Mouse (Mus musculus): ENCODE data around the gene Tceal7. TPM values are rescaled to one million over a fixed set of nuclear protein-coding genes. Genes with fewer than 3 reads are reported as not detected.
A peak's percentile ranks its signal among the peaks of the same experiment; 100 is the strongest.

Tceal7 gene
- polyA plus RNA-seq, 1 experiment from 2014 or later, result 1.9 TPM

DNA sequence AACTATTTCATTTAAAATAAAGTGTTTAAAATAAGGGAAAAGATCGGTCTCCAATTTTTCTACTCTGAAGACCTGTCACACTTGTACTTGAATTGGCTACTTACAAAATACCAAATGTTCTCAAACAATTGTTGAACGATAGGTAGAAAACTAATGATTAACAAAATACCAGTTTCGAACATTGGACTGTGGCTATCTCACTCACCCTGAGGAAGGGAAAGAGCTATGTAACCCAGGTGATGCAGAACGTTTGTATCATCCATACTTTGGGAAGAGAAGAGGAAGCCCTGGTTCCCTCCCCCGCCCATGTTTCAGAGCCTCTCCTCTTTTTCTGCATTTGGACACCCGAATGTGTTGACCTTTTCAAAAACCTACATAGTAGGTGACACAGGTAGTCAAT lies 10.2 kb upstream of the Tceal7 start:
- Histone ChIP-seq H3K36me3 (no peaks in the 10 kb centered on the region), H3K4me3 (replicated peaks) (no peak overlapping the region), H3K27ac (no peak overlapping the region), H3K4me1 (replicated peaks) (no peaks in the 10 kb centered on the region), H3K9me3 (no peaks in the 10 kb centered on the region), H3K9ac (no peak overlapping the region), H3K4me2 (replicated peaks) (no peak overlapping the region), H3K27me3 (replicated peaks) (no peaks in the 10 kb centered on the region)
- ATAC-seq, result 0 out of 2 replicates have a peak, but pooled peaks have one; percentile 60
- 69% methylated on average over 6 of the region's 6 CpGs for WGBS

DNA sequence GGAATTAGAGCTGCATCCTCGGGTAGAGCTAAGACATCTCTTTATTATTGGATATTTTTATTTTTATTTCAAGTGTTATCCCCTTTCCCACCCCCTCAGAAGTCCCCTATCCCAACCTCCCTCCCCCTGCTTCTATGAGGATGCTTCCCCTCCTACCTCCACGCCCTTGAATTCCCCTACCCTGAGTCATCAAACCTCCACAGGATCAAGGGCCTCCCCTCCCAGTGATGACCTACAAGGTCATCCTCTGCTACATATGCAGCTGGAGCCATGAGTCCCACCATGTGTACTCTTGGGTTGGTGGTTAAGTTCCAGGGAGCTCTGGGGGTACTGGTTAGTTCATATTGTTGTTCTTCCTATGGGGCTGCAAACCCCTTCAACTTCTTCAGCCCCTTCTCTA lies 1.2 kb upstream of the Tceal7 start:
- WGBS, result 65% methylated on average over 2 of the region's 2 CpGs
- H3K4me2 ChIP-seq (replicated peaks), result no peak overlapping the region
- H3K27ac ChIP-seq, result no peak overlapping the region
- H3K4me1 ChIP-seq (replicated peaks), result no peaks in the 10 kb centered on the region
- H3K27me3 ChIP-seq (replicated peaks), result no peaks in the 10 kb centered on the region
- no peak overlapping the region for H3K9ac ChIP-seq
- no peak overlapping the region for H3K4me3 ChIP-seq (replicated peaks)
- no peak for ATAC-seq
- no peaks in the 10 kb centered on the region for H3K36me3 ChIP-seq
- no peaks in the 10 kb centered on the region for H3K9me3 ChIP-seq

DNA sequence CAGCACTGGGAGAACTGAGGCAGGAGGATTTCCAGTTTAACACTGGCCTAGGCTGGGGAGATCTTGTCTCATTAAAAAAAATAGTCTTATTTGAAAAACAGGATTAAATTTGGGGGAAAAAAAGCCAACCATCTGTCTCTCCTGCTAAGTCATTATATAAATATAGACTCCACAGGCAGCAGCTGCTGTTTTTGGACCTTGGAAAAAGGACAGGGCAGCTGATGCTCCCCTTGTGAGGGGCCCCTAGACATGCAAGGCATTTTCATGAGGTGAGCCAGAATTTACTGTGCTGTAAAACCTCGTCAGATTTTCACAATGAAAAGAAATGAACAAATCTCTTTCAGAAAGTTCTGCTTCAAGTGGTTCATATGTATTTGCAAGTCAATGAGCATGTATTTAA lies 1.7 kb downstream of the Tceal7 start:
- H3K27me3 ChIP-seq (replicated peaks), result no peaks in the 10 kb centered on the region
- no peaks in the 10 kb centered on the region for H3K9me3 ChIP-seq
- no peak overlapping the region for H3K4me2 ChIP-seq (replicated peaks)
- no peaks in the 10 kb centered on the region for H3K36me3 ChIP-seq
- 38% methylated on average over 1 of the region's 1 CpGs for WGBS
- no peak overlapping the region for H3K9ac ChIP-seq
- ATAC-seq, result no peak
- no peaks in the 10 kb centered on the region for H3K4me1 ChIP-seq (replicated peaks)
- no peak overlapping the region for H3K27ac ChIP-seq
- H3K4me3 ChIP-seq (replicated peaks), result no peak overlapping the region

DNA sequence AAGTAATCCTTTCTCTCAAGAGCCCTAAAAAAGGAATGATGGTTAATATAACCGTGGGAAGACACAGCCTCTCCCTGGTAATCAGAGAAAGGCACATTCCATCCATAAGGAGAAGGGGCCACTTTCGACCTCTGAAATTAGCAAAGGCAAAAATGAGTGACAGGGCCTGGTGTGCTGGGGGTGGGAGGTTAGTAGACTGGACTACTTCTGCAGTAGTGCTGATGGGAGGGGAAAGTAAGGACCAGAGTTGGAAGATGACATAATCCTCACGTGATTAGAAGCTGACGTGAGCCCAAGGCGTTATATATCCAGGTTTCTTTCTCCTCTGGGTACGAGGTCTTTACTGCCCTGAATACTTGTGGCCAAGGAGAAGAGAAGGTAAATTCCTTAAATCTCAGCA lies 9.1 kb downstream of the Tceal7 start:
- Histone ChIP-seq H3K27ac (no peak overlapping the region), H3K4me2 (replicated peaks) (no peak overlapping the region), H3K36me3 (no peaks in the 10 kb centered on the region), H3K9ac (no peak overlapping the region), H3K4me1 (replicated peaks) (no peaks in the 10 kb centered on the region), H3K9me3 (no peaks in the 10 kb centered on the region), H3K4me3 (replicated peaks) (no peak overlapping the region), H3K27me3 (replicated peaks) (no peaks in the 10 kb centered on the region; the same call in 1 of the 2 replicates)
- no peak for ATAC-seq
- WGBS, result 71% methylated on average over 6 of the region's 6 CpGs

DNA sequence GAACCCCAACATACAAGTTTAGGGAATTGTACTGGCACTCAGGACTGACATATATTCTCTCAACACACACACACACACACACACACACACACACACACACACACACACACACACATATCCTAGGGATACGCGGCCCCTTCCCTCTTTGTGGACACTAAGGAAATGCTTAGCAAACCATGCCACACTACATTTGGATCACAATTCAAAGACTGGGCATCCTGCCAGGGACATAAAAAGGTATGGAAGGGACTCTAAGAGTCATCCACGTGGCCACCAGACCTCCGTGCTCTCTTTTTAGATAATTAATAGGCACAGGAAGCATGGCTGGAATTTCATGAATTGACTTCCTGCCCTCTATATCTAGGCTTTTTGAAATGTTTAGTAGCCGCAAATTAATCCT lies 13.2 kb downstream of the Tceal7 start:
- Histone ChIP-seq H3K27ac (no peak overlapping the region), H3K4me3 (replicated peaks) (no peak overlapping the region), H3K36me3 (no peaks in the 10 kb centered on the region), H3K9ac (no peak overlapping the region), H3K4me2 (replicated peaks) (no peak overlapping the region), H3K9me3 (no peaks in the 10 kb centered on the region), H3K27me3 (replicated peaks) (no peaks in the 10 kb centered on the region; the same call in 1 of the 2 replicates), H3K4me1 (replicated peaks) (no peaks in the 10 kb centered on the region)
- ATAC-seq, result 0 out of 2 replicates have a peak, but pooled peaks have one; percentile 31
- WGBS, result 49% methylated on average over 5 of the region's 5 CpGs

DNA sequence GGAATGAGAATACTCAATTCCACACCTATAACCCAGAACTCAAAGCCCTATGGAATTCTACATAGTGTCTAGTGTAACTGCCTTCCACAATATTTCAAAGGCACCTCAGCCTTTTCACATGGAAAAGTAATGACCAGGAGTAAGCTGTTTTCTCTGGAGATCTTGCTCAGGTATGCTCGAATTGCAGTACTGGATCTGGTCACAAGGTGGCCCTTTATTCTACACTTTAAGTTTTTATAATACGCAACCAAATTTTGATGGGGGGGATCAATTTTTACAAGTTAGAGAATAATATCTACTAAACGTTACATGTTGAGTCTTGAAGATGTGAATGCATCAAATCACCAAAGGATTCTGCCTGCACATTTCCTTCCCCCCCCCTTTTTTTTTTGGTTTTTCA lies 23.5 kb downstream of the Tceal7 start:
- Histone ChIP-seq H3K27me3 (replicated peaks) (no peaks in the 10 kb centered on the region), H3K9ac (no peak overlapping the region), H3K4me2 (replicated peaks) (no peak overlapping the region), H3K36me3 (no peaks in the 10 kb centered on the region), H3K9me3 (no peaks in the 10 kb centered on the region), H3K4me1 (replicated peaks) (no peaks in the 10 kb centered on the region), H3K4me3 (replicated peaks) (no peak overlapping the region), H3K27ac (no peak overlapping the region)
- WGBS, result 62% methylated on average over 3 of the region's 3 CpGs
- no peak for ATAC-seq

DNA sequence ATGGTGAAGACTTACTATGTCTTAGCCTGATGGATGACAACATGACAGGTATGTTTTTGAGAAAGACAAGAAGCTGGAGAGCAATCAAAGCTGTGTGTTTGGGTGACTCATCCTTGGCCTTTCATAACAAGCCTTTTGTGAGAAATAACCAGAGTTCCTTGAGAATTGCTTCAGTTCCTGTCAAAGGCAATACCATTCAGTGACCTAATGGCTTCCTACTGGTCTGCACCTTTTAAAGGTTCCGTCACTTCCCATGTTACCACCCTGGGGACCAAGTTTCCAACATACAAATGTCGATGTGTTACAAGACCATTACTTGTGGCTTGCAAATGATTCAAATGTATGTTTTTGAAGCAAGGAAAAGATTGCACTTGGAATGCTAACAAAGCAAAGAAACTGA lies 28.6 kb downstream of the Tceal7 start:
- H3K9ac ChIP-seq, result no peak overlapping the region
- 0 out of 2 replicates have a peak, but pooled peaks cover 2% of the 10 kb centered on the region for H3K4me1 ChIP-seq (replicated peaks)
- H3K27me3 ChIP-seq (replicated peaks), result no peaks in the 10 kb centered on the region
- no peaks in the 10 kb centered on the region for H3K9me3 ChIP-seq
- H3K4me3 ChIP-seq (replicated peaks), result no peak overlapping the region
- 81% methylated on average over 2 of the region's 2 CpGs for WGBS
- no peak overlapping the region for H3K27ac ChIP-seq
- H3K4me2 ChIP-seq (replicated peaks), result no peak overlapping the region
- no peaks in the 10 kb centered on the region for H3K36me3 ChIP-seq
- no peak for ATAC-seq

DNA sequence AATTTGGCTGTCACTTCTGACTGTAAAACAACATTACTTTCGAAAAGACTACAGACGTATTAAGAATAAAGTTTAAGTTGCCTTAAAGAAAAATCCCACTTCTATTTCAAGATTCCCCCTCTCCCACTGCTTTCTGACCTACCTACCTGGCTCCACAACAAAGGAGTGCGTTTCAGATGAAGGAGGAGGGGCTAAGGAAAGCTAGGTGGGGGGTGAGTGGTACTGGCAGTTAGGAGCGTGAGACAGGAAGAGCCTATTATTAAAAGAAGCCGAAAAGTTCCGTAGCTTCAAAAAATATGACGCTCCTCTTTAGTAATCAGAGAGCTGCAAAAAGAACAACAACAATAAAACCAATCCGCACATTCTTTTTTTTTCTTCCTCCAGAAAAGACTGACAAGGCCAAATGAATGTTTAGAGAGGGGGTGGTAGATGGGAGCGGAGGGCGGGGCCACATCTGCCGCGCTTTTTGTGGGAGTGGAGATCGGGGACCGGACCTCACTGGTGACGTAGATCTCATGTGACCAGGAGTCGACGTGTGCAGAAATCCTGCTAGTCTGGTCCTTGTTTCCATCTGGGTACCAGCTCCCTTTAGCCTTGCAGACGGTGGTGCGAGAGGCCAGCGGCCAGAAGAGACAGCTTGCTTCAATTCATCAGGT lies 30.1 kb downstream of the Tceal7 start, which contains the start of gene Tceal9:
Gene Tceal9, plus strand, starts transcription at position 506 of the 656 bp plus-strand sequence.
- peak; percentile 94 for ATAC-seq
- 17% methylated on average over 20 of the region's 20 CpGs for WGBS
- Histone ChIP-seq H3K4me3 (replicated peaks) (peak within 1 kb of the TSS; percentile 52), H3K27me3 (replicated peaks) (no peaks in the 10 kb centered on the region), H3K4me1 (replicated peaks) (0 out of 2 replicates have a peak, but pooled peaks cover 2% of the 10 kb centered on the region), H3K36me3 (no peaks in the 10 kb centered on the region), H3K9ac (peak within 1 kb of the TSS; percentile 54), H3K27ac (peak within 1 kb of the TSS; percentile 76), H3K9me3 (no peaks in the 10 kb centered on the region), H3K4me2 (replicated peaks) (peak within 1 kb of the TSS; percentile 43)

DNA sequence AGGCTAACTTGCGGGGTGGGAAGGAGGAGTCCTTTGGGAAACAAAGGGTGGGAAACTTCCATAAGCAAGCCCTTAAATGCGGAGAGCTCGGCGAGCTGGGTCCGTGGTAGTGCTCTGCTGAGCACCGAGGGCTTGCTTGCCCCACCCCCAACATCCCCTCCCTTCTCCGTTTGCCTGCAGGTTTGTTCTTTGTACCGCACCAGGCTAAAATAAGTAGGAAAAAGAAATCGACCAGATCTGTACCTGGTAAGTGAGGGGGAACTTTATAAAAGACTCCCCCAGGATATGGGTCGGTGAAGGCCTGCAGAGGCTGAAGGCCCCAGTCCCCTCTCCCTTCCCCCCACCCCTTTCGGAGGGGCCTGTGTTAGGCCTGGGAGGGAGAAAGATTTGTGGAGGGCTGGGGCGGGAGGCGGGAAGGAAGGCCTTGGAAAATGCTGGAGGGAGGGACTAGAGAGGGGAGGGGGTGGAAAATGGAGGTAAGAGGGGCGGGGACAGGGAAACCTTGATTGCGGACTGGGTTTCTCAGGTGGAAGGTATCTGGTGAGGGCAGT lies 31.0 kb downstream of the Tceal7 start:
- H3K9me3 ChIP-seq, result no peaks in the 10 kb centered on the region
- H3K4me1 ChIP-seq (replicated peaks), result 0 out of 2 replicates have a peak, but pooled peaks cover 2% of the 10 kb centered on the region
- peak; percentile 82 for ATAC-seq
- 18% methylated on average over 13 of the region's 15 CpGs for WGBS
- H3K36me3 ChIP-seq, result no peaks in the 10 kb centered on the region
- H3K4me3 ChIP-seq (replicated peaks), result peak overlapping the region; percentile 52
- H3K27me3 ChIP-seq (replicated peaks), result no peaks in the 10 kb centered on the region
- peak overlapping the region; percentile 54 for H3K9ac ChIP-seq
- peak overlapping the region; percentile 76 for H3K27ac ChIP-seq
- peak overlapping the region; percentile 43 for H3K4me2 ChIP-seq (replicated peaks)

DNA sequence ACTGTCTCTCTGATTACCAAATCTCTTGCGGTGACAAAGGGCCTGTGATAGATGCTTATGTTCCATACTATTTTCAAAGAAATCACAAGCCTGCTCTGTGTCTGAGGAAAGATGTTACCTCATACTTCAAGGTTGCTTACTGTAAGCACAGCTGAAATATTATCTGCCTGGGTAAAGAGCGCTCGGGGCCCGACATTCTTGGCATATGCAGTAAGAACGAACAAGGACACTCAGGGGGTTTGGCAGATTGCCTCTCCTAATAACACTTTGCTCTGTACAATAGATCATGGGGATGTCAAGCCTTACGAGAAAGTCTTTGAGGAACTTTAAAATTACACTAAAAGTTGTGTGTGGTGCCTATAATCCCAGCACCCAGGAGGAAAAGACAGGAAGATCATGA lies 34.2 kb downstream of the Tceal7 start:
- Histone ChIP-seq H3K27ac (no peak overlapping the region), H3K36me3 (no peaks in the 10 kb centered on the region), H3K4me3 (replicated peaks) (no peak overlapping the region), H3K9ac (no peak overlapping the region), H3K9me3 (no peaks in the 10 kb centered on the region), H3K27me3 (replicated peaks) (no peaks in the 10 kb centered on the region), H3K4me1 (replicated peaks) (0 out of 2 replicates have a peak, but pooled peaks cover 2% of the 10 kb centered on the region), H3K4me2 (replicated peaks) (no peak overlapping the region)
- no peak for ATAC-seq
- 44% methylated on average over 6 of the region's 6 CpGs for WGBS

DNA sequence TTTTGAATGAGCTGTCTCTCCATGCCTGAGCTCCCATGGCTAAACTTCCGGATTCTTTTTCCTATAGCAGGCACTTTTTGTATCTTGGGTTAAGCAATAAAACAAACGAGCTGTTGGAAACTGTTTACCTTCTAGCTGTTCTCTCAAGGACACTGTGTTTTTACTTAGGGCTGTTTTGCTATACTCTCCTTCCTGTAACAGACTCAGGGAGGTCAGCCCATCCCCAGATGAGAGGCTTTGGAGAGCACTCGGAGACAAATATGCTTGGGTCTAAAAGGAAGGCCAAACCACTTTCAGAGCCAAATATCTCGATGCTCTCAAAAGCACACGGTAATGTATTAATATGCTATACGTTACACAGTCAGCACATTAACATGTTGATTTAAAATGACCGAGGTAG lies 35.1 kb downstream of the Tceal7 start:
- Histone ChIP-seq H3K4me2 (replicated peaks) (no peak overlapping the region), H3K9me3 (no peaks in the 10 kb centered on the region), H3K4me1 (replicated peaks) (0 out of 2 replicates have a peak, but pooled peaks cover 2% of the 10 kb centered on the region), H3K27ac (no peak overlapping the region), H3K4me3 (replicated peaks) (no peak overlapping the region), H3K36me3 (no peaks in the 10 kb centered on the region), H3K27me3 (replicated peaks) (no peaks in the 10 kb centered on the region), H3K9ac (no peak overlapping the region)
- 40% methylated on average over 7 of the region's 7 CpGs for WGBS
- ATAC-seq, result no peak

DNA sequence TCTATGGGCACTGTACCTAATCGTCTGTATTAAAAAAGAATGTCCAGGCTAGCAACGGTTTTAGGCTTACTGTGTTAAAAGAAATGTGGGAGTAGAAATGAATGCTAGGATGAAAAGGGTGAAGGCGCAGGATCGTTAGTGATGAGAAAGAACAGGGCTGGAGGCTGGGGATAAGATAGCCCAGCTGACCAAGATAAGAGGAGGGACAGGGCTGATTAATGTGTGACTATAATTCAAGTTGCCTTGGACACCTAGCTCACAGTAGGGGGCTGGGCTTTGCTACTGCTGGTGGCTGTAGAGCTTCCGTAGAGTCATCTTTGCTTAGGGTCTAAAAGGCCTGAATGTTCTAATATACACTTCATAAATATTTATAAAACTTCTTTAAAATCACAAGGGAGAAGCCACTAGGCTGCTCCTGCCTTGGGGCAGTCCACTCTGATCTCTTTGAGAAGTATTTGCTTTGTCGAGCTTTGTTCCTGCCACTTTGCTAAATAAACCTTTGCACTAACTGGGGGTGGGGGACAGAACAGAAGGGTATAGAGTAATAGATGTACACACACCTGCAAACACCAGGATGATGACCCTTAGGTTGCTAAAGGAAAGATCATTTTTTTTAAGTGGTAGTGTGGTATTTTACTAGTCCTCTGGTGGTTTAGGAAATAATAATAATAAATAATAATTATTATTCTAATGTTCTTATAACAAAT lies 37.6 kb downstream of the Tceal7 start:
- Histone ChIP-seq H3K9ac (no peak overlapping the region), H3K27me3 (replicated peaks) (no peaks in the 10 kb centered on the region), H3K4me3 (replicated peaks) (no peak overlapping the region), H3K4me1 (replicated peaks) (0 out of 2 replicates have a peak, but pooled peaks cover 2% of the 10 kb centered on the region), H3K9me3 (no peaks in the 10 kb centered on the region), H3K36me3 (no peaks in the 10 kb centered on the region), H3K4me2 (replicated peaks) (no peak overlapping the region), H3K27ac (no peak overlapping the region)
- ATAC-seq, result peak; percentile 58
- WGBS, result 38% methylated on average over 6 of the region's 6 CpGs

Measured in intestine, embryonic 15.5 days (tissue).